ENCODE assay signal across 9 mouse cellular contexts in genomic region chr5:130187383-130187782, GRCm38 (mm10). TPM values are rescaled to one million over a fixed set of nuclear protein-coding genes. Genes with fewer than 3 reads are reported as not detected.
A peak's percentile ranks its signal among the peaks of the same experiment; 100 is the strongest.
DNase-seq lines count a peak whose midpoint lies in the region; ATAC-seq and TF ChIP-seq lines count a peak whose summit lies in the region.
"Had no signal": no experiment of that assay in that cellular context is flagged by ENCODE, and none has a peak within 500 bp of the region (broad histone marks: within the 10 kb centered on the region; RNA-seq: fewer than 3 reads in every experiment).

No protein-coding gene starts in this region.

- peak overlapping the region; percentile 18; the same call in 1 of the 2 replicates for H3K27ac ChIP-seq in ES-E14 (ENCODE audit: insufficient read depth, low read depth, low read length, poor library complexity, severe bottlenecking)
- H3K27ac ChIP-seq in intestine, embryonic 15.5 days = no peak overlapping the region
- no peak overlapping the region for H3K27ac ChIP-seq in kidney, adult 2 months (ENCODE audit: insufficient read depth, low read depth, low read length)
- H3K27ac ChIP-seq: kidney, postnatal 0 days had no signal

- H3K4me1 ChIP-seq in ES-E14 (ENCODE audit: control insufficient read depth in 2 of 2, insufficient read depth in 2 of 2, low read length in 2 of 2, poor library complexity in 1 of 2) = peaks cover 2 to 3% of the 10 kb centered on the region in 2 experiments; a peak in 1 of 4 replicates
- H3K4me1 ChIP-seq in intestine, embryonic 15.5 days (replicated peaks) = 0 out of 2 replicates have a peak, but pooled peaks cover 2% of the 10 kb centered on the region
- H3K4me1 ChIP-seq in kidney, adult 2 months (ENCODE audit: control insufficient read depth, insufficient read depth, low read length) = peaks cover 14% of the 10 kb centered on the region

- TF ChIP-seq CTCF in kidney, adult 2 months (conservative IDR thresholded peaks at IDR 0.05; ENCODE audit: insufficient read depth, insufficient read length, low read depth, low read length) = no peak

- in situ Hi-C loops in ES-E14 (cut with MboI; ENCODE audit: low sequenced_read_pairs in 2 of 2, unreplicated experiment in 2 of 2) = no loop called here

- H3K27me3 ChIP-seq in intestine, embryonic 15.5 days (replicated peaks) = no peaks in the 10 kb centered on the region
- H3K27me3 ChIP-seq in kidney, adult 2 months (replicated peaks; ENCODE audit: control insufficient read depth, insufficient read depth, low read length) = no peaks in the 10 kb centered on the region

- peaks cover 4% of the 10 kb centered on the region; the same call in 1 of the 2 replicates for H3K36me3 ChIP-seq in ES-E14 (ENCODE audit: control insufficient read depth, insufficient read depth, low read length, poor library complexity, severe bottlenecking)
- H3K36me3 ChIP-seq in intestine, embryonic 15.5 days = 0 out of 2 replicates have a peak, but pooled peaks cover 7% of the 10 kb centered on the region
- H3K36me3 ChIP-seq in kidney, adult 2 months (ENCODE audit: control insufficient read depth, insufficient read depth, low read length) = no peaks in the 10 kb centered on the region; the same call in 1 of the 2 replicates

- ATAC-seq in frontal cortex, adult (ENCODE audit: low TSS enrichment) = peak; percentile 85; the same call in 1 of the 2 replicates
- ATAC-seq in intestine, embryonic 15.5 days = peak; percentile 58
- peak; percentile 49 for ATAC-seq in megakaryocyte progenitor cell, adult 5-6 weeks (replicated peaks; ENCODE audit: poor library complexity)

- no peak overlapping the region for H3K4me2 ChIP-seq in intestine, embryonic 15.5 days (replicated peaks)

- no peaks in the 10 kb centered on the region for H3K9me3 ChIP-seq in ES-E14 (ENCODE audit: control insufficient read depth, insufficient read depth, low read depth, low read length)
- no peaks in the 10 kb centered on the region for H3K9me3 ChIP-seq in intestine, embryonic 15.5 days

- no peak overlapping the region for H3K4me3 ChIP-seq in ES-E14 (ENCODE audit: insufficient read depth in 1 of 2, low read depth in 1 of 2, low read length in 2 of 2, poor library complexity in 1 of 2, severe bottlenecking in 1 of 2)
- H3K4me3 ChIP-seq in intestine, embryonic 15.5 days (replicated peaks) = no peak overlapping the region
- no peak overlapping the region for H3K4me3 ChIP-seq in kidney, adult 2 months (ENCODE audit: insufficient read depth, low read depth, low read length)

- H3K9ac ChIP-seq in ES-E14 (ENCODE audit: insufficient read depth, low read depth, low read length, poor library complexity, severe bottlenecking) = no peak overlapping the region; the same call in 1 of the 2 replicates
- H3K9ac ChIP-seq in intestine, embryonic 15.5 days = no peak overlapping the region

- TF ChIP-seq POLR2A in kidney, adult 2 months (IDR thresholded peaks at IDR 0.05; ENCODE audit: low read depth, low read length) = no peak

- 62% methylated on average over 7 of the region's 7 CpGs for WGBS in intestine, embryonic 15.5 days
- WGBS in kidney, adult 2 months = 62% methylated on average over 7 of the region's 7 CpGs

- DNase-seq in frontal cortex, postnatal 25 days (ENCODE audit: low spot score in 2 of 2) = no peak
- DNase-seq in ES-E14 (ENCODE audit: low read depth, low spot score) = peak; percentile 63
- no peak for DNase-seq in kidney, adult 2 months
- no peak for DNase-seq in adipocyte (ENCODE audit: low spot score)
- no peak for DNase-seq in gastrocnemius, postnatal 4 days (ENCODE audit: low spot score in 2 of 2)

TF ChIP-seq in ES-E14, 5 proteins besides CTCF, POLR2A, EP300 and RAD21:
- TF ChIP-seq ZNF384 (IDR thresholded peaks at IDR 0.05; ENCODE audit: low read depth, low read length) = no peak
- no peak for TF ChIP-seq ZC3H11A (IDR thresholded peaks at IDR 0.05; ENCODE audit: borderline replicate concordance, low read depth, low read length)
- TF ChIP-seq HCFC1 (IDR thresholded peaks at IDR 0.05; ENCODE audit: borderline replicate concordance, insufficient read depth, low read length) = no peak
- no peak for TF ChIP-seq MAFK (IDR thresholded peaks at IDR 0.05; ENCODE audit: insufficient read depth, low read depth, low read length)
- no peak for TF ChIP-seq CHD2 (IDR thresholded peaks at IDR 0.05; ENCODE audit: low read depth, low read length)

RNA-seq across cellular contexts. Expression of gene Rabgef1, which starts 15.8 kb away (rescaled TPM):
- 17.0 and 18.2 TPM in 2 replicates for total RNA-seq in ES-E14 (2012; rRNA removed)
- 22.3 and 26.8 TPM in 2 replicates for polyA plus RNA-seq in intestine, embryonic 15.5 days (2015; fragmentation: Nextera tagmentation; extraction: Ambion mirVana)
- total RNA-seq in megakaryocyte progenitor cell, adult 5-6 weeks (2015) = 16.0 and 20.1 TPM in 2 replicates
- 16.2 and 28.2 TPM in 2 replicates for total RNA-seq in megakaryocyte progenitor cell, adult 5-6 weeks (2017)
- polyA plus RNA-seq in kidney, adult 2 months (2012; rRNA removed) = 18.4 and 20.9 TPM in 2 replicates
- total RNA-seq in gastrocnemius, postnatal 4 days (2021) = 10 to 100 TPM; 34.9 to 37.5 TPM

RNA-seq across cellular contexts. Expression of gene Tmem248, which starts 29.5 kb away (rescaled TPM):
- total RNA-seq in ES-E14 (2012; rRNA removed) = 83.1 and 92.9 TPM in 2 replicates
- 38.9 and 40.2 TPM in 2 replicates for polyA plus RNA-seq in intestine, embryonic 15.5 days (2015; fragmentation: Nextera tagmentation; extraction: Ambion mirVana)
- 61.7 and 64.2 TPM in 2 replicates for total RNA-seq in megakaryocyte progenitor cell, adult 5-6 weeks (2015)
- total RNA-seq in megakaryocyte progenitor cell, adult 5-6 weeks (2017) = 75.6 and 75.9 TPM in 2 replicates
- polyA plus RNA-seq in kidney, adult 2 months (2012; rRNA removed) = 29.2 and 30.9 TPM in 2 replicates
- total RNA-seq in gastrocnemius, postnatal 4 days (2021) = 10 to 100 TPM; 29.3 to 30.0 TPM

RNA-seq across cellular contexts. Expression of gene Kctd7, which starts 42.7 kb away (rescaled TPM):
- 1.0 and 1.2 TPM in 2 replicates for total RNA-seq in ES-E14 (2012; rRNA removed)
- polyA plus RNA-seq in intestine, embryonic 15.5 days (2015; fragmentation: Nextera tagmentation; extraction: Ambion mirVana) = 3.8 and 3.9 TPM in 2 replicates
- total RNA-seq in megakaryocyte progenitor cell, adult 5-6 weeks (2015) = 1.9 and 2.7 TPM in 2 replicates
- total RNA-seq in megakaryocyte progenitor cell, adult 5-6 weeks (2017) = 2.3 and 5.3 TPM in 2 replicates
- polyA plus RNA-seq in kidney, adult 2 months (2012; rRNA removed) = 2.4 and 4.3 TPM in 2 replicates
- total RNA-seq in gastrocnemius, postnatal 4 days (2021) = 1 to 10 TPM; 6.6 to 8.0 TPM
